Mouse (Mus musculus) brain, adult 2 months (tissue): ENCODE data around the gene Ltbp1.
A peak's percentile ranks its signal among the peaks of the same experiment; 100 is the strongest.

Source experiments
- DNase-seq: peaks from one replicate; pipeline ENCODE4 v3.0.0; 2011; ENCODE audit warnings: low read depth, low spot score

The Ltbp1 gene

GRCm38 (mm10) chr17:75177920-75178867 lies 172.8 kb downstream of the Ltbp1 start:
- peak; percentile 50 for DNase-seq

GRCm38 (mm10) chr17:75179001-75179400 lies 173.6 kb downstream of the Ltbp1 start:
- no peak for DNase-seq

GRCm38 (mm10) chr17:75180301-75180700 lies 174.9 kb downstream of the Ltbp1 start:
- no peak for DNase-seq

GRCm38 (mm10) chr17:75180956-75181588 lies 175.7 kb downstream of the Ltbp1 start:
- DNase-seq, result no peak

- no peak for DNase-seq
Measured at GRCm38 (mm10) chr17:75182319-75183001, 177.1 kb downstream of the Ltbp1 start.

GRCm38 (mm10) chr17:75186732-75187509 lies 181.6 kb downstream of the Ltbp1 start:
- no peak for DNase-seq

GRCm38 (mm10) chr17:75196952-75197351 lies 191.6 kb downstream of the Ltbp1 start:
- no peak for DNase-seq

GRCm38 (mm10) chr17:75198767-75199166 lies 193.4 kb downstream of the Ltbp1 start:
- no peak for DNase-seq

GRCm38 (mm10) chr17:75199694-75200093 lies 194.3 kb downstream of the Ltbp1 start:
- no peak for DNase-seq

GRCm38 (mm10) chr17:75202314-75202713 lies 196.9 kb downstream of the Ltbp1 start:
- DNase-seq, result no peak

GRCm38 (mm10) chr17:75204065-75204464 lies 198.7 kb downstream of the Ltbp1 start:
- DNase-seq, result no peak

GRCm38 (mm10) chr17:75206281-75206680 lies 200.9 kb downstream of the Ltbp1 start:
- no peak for DNase-seq

- no peak for DNase-seq
Measured at GRCm38 (mm10) chr17:75208164-75208698, 202.9 kb downstream of the Ltbp1 start.

GRCm38 (mm10) chr17:75210526-75210925 lies 205.2 kb downstream of the Ltbp1 start:
- no peak for DNase-seq

GRCm38 (mm10) chr17:75216362-75216761 lies 211.0 kb downstream of the Ltbp1 start:
- no peak for DNase-seq

- no peak for DNase-seq
Measured at GRCm38 (mm10) chr17:75218700-75219099, 213.3 kb downstream of the Ltbp1 start.

GRCm38 (mm10) chr17:75228321-75228720 lies 223.0 kb downstream of the Ltbp1 start:
- no peak for DNase-seq

- DNase-seq, result no peak
Measured at GRCm38 (mm10) chr17:75233206-75233605, 227.8 kb downstream of the Ltbp1 start.

- no peak for DNase-seq
Measured at GRCm38 (mm10) chr17:75233923-75234322, 228.6 kb downstream of the Ltbp1 start.

GRCm38 (mm10) chr17:75235781-75236180 lies 230.4 kb downstream of the Ltbp1 start:
- DNase-seq, result peak; percentile 72

GRCm38 (mm10) chr17:75236543-75236942 lies 231.2 kb downstream of the Ltbp1 start:
- peak; percentile 57 for DNase-seq
